In the genomic region with DNA sequence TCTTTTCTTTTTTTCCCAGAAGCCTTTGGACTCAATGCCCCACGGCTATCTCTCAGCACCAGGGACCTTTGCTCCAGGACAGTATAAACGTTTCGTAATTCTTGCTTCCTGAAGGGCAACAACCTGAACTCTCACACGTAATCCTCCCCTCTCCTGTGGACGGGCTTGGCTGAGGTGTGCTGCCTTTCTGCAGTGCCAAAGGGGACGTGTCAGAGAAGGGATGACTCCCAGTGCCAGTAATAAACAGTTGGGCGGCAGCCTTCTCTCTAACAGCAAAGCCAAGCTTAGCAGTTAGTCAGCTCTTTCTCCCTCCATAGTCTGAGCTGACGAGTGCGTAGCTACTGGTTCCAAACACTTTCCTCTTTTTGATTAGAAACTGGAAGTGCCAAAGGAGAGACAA, we compare ENCODE assay signal across 11 mouse cellular contexts. TPM values are rescaled to one million over a fixed set of nuclear protein-coding genes. Genes with fewer than 3 reads are reported as not detected.
DNase-seq lines count a peak whose midpoint lies in the region; ATAC-seq and TF ChIP-seq lines count a peak whose summit lies in the region.
"Had no signal": no experiment of that assay in that cellular context is flagged by ENCODE, and none has a peak within 500 bp of the region (broad histone marks: within the 10 kb centered on the region; RNA-seq: fewer than 3 reads in every experiment).

No protein-coding gene starts in this region.

- no peak overlapping the region for H3K4me3 ChIP-seq in heart, embryonic 11.5 days (ENCODE audit: low read depth, low read length)
- no peak overlapping the region for H3K4me3 ChIP-seq in liver, embryonic 14.5 days (ENCODE audit: insufficient read depth in 1 of 2, low read depth in 2 of 2, low read length in 2 of 2)
- H3K4me3 ChIP-seq: embryonic facial prominence, embryonic 10.5 days had no signal

- H3K9me3 ChIP-seq in heart, embryonic 11.5 days (replicated peaks; ENCODE audit: control insufficient read depth, low read length), result no peaks in the 10 kb centered on the region
- no peaks in the 10 kb centered on the region for H3K9me3 ChIP-seq in liver, embryonic 14.5 days (ENCODE audit: control insufficient read depth, low read length)
- H3K9me3 ChIP-seq: embryonic facial prominence, embryonic 10.5 days; limb, embryonic 13.5 days had no signal

- TF ChIP-seq CTCF in liver, embryonic 14.5 days (IDR thresholded peaks at IDR 0.05; ENCODE audit: low read depth), result no peak

- no peaks in the 10 kb centered on the region for H3K4me1 ChIP-seq in heart, embryonic 11.5 days (ENCODE audit: control insufficient read depth, insufficient read depth, low read length)
- peaks cover 0 to 15% of the 10 kb centered on the region in 2 experiments; a peak in 2 of 4 replicates for H3K4me1 ChIP-seq in liver, embryonic 14.5 days (replicated peaks; ENCODE audit: control insufficient read depth in 2 of 2, insufficient read depth in 2 of 2, low read length in 1 of 2)

- 63% methylated on average over 9 of the region's 9 CpGs for WGBS in heart, embryonic 11.5 days (ENCODE audit: insufficient replicate concordance)
- WGBS in liver, embryonic 14.5 days (ENCODE audit: insufficient replicate concordance), result 30% methylated on average over 9 of the region's 9 CpGs

- TF ChIP-seq EP300 in liver, embryonic 14.5 days (IDR thresholded peaks at IDR 0.05; ENCODE audit: low read depth), result no peak

- no peak overlapping the region for H3K9ac ChIP-seq in heart, embryonic 11.5 days (ENCODE audit: low read depth, low read length)
- no peak overlapping the region for H3K9ac ChIP-seq in liver, embryonic 14.5 days (replicated peaks)

- no peak for ATAC-seq in heart, embryonic 11.5 days (replicated peaks; ENCODE audit: insufficient number of reproducible peaks, low FRiP score, low TSS enrichment)
- peak; percentile 39 for ATAC-seq in common myeloid progenitor, adult 5-6 weeks (replicated peaks; ENCODE audit: low read depth, poor library complexity, severe bottlenecking)
- peak; percentile 59 for ATAC-seq in liver, embryonic 14.5 days (ENCODE audit: insufficient read depth)
- ATAC-seq in megakaryocyte-erythroid progenitor cell, adult 5-6 weeks (replicated peaks; ENCODE audit: low FRiP score, low TSS enrichment, poor library complexity, severe bottlenecking), result no peak
- ATAC-seq: CD4-positive, CD25-positive, alpha-beta regulatory T cell, adult 4 months had no signal

- DNase-seq in heart, adult 18-20 months, result peak; percentile 65 to 73
- DNase-seq in heart, postnatal 36 days, result peak; percentile 44 to 52
- DNase-seq in liver, embryonic 14.5 days (ENCODE audit: low read depth in 3 of 3, low spot score in 3 of 3), result peak in 1 of 3 experiments; percentile 23
- no peak for DNase-seq in right cerebral cortex, postnatal 4 days
- DNase-seq in neural tube, embryonic 10.5 days (ENCODE audit: extremely low spot score, low spot score), result no peak

- intact Hi-C loops in heart, postnatal 36 days (cut with DNase I), result loop anchor here (10.0 kb wide), 1 partner anchor 286 kb away; no protein-coding TSS in a partner anchor

- no peak overlapping the region for H3K4me2 ChIP-seq in heart, embryonic 11.5 days
- H3K4me2 ChIP-seq in liver, embryonic 14.5 days (ENCODE audit: low read depth), result no peak overlapping the region

- H3K27me3 ChIP-seq in heart, embryonic 11.5 days (ENCODE audit: control insufficient read depth, insufficient read depth, low read length), result no peaks in the 10 kb centered on the region
- H3K27me3 ChIP-seq in liver, embryonic 14.5 days (ENCODE audit: control insufficient read depth, insufficient read depth, low read length), result no peaks in the 10 kb centered on the region
- H3K27me3 ChIP-seq: limb, embryonic 13.5 days had no signal

- H3K27ac ChIP-seq in heart, embryonic 11.5 days (ENCODE audit: low read depth, low read length), result no peak overlapping the region
- no peak overlapping the region for H3K27ac ChIP-seq in liver, embryonic 14.5 days
- H3K27ac ChIP-seq: embryonic facial prominence, embryonic 10.5 days; limb, embryonic 13.5 days had no signal

- no peaks in the 10 kb centered on the region for H3K36me3 ChIP-seq in heart, embryonic 11.5 days (ENCODE audit: control insufficient read depth, insufficient read depth, low read length)
- H3K36me3 ChIP-seq in liver, embryonic 14.5 days (replicated peaks; ENCODE audit: control insufficient read depth, insufficient read depth, low read depth), result no peaks in the 10 kb centered on the region
- H3K36me3 ChIP-seq: embryonic facial prominence, embryonic 10.5 days; limb, embryonic 13.5 days had no signal

RNA-seq across cellular contexts. Expression of a gene that starts 47.6 kb away (rescaled TPM):
- total RNA-seq in heart, adult 18-20 months (2021), result 10 to 100 TPM; 11.9 to 13.4 TPM
- polyA plus RNA-seq in heart, embryonic 11.5 days (2014; fragmentation: Nextera tagmentation; extraction: Ambion mirVana), result 0.07 TPM in 1 of 2 replicates, not detected in the other
- total RNA-seq in common myeloid progenitor, adult 5-6 weeks (2017), result 1.1 and 1.4 TPM in 2 replicates
- total RNA-seq in heart, postnatal 36 days (2021), result 10 to 100 TPM in 1 of 2 experiments, 1 to 10 TPM in 1; 9.5 to 13.2 TPM
- polyA plus RNA-seq in liver, embryonic 14.5 days (2012; rRNA removed), result 0.03 and 0.04 TPM in 2 replicates
- polyA plus RNA-seq in liver, embryonic 14.5 days (2014; fragmentation: Nextera tagmentation; extraction: Ambion mirVana), result 0.11 TPM in 1 of 2 replicates, not detected in the other
- 0.22 and 1.5 TPM in 2 replicates for total RNA-seq in megakaryocyte-erythroid progenitor cell, adult 5-6 weeks (2014; fragmentation: Nextera tagmentation)
- 0.19 and 2.7 TPM in 2 replicates for total RNA-seq in megakaryocyte-erythroid progenitor cell, adult 5-6 weeks (2017)

Comparison
In these comparisons a context has a peak if more than half of its experiments do, and no peak if none do; other contexts are left out.
1. DNase-seq: peak in heart, adult 18-20 months (2 of 2) and heart, postnatal 36 days (2 of 2); none in right cerebral cortex, postnatal 4 days (single experiment) and neural tube, embryonic 10.5 days (single experiment).
2. ATAC-seq: peak in common myeloid progenitor, adult 5-6 weeks (single experiment) and liver, embryonic 14.5 days (single experiment); none in heart, embryonic 11.5 days (single experiment) and megakaryocyte-erythroid progenitor cell, adult 5-6 weeks (single experiment).